Mouse (Mus musculus) forebrain, embryonic 16.5 days (tissue): ENCODE data around the gene Scn1b. TPM values are rescaled to one million over a fixed set of nuclear protein-coding genes. Genes with fewer than 3 reads are reported as not detected.

Source experiments
- ATAC-seq: fragments of 200-750 bp; cut with Nextera tagmentation; 2 replicates; pipeline ENCODE4 v1.8.0; 2017; ENCODE audit warnings: mild to moderate bottlenecking, moderate library complexity
- H3K27ac ChIP-seq: fragments of 300-500 bp; sonication (generic); 2 replicates; pipeline ENCODE4 v1.5.1; 2014; ENCODE audit warnings: low read length, control low read depth
- H3K27me3 ChIP-seq: fragments of 300-500 bp; sonication (generic); replicated peaks from 2 replicates; pipeline ENCODE4 v1.6.1; 2014; ENCODE audit warnings: low read length; ENCODE audit not compliant: control insufficient read depth, insufficient read depth
- H3K36me3 ChIP-seq: fragments of 300-500 bp; sonication (generic); 2 replicates; pipeline ENCODE4 v1.6.1; 2014; ENCODE audit not compliant: control insufficient read depth, insufficient read depth
- H3K4me1 ChIP-seq: fragments of 300-500 bp; sonication (generic); replicated peaks from 2 replicates; pipeline ENCODE4 v1.6.1; 2014; ENCODE audit warnings: low read length; ENCODE audit not compliant: control insufficient read depth, insufficient read depth
- H3K4me2 ChIP-seq: fragments of 300-500 bp; sonication (generic); 2 replicates; pipeline ENCODE4 v1.6.1; 2014; ENCODE audit warnings: mild to moderate bottlenecking, low read length, control low read depth
- H3K4me3 ChIP-seq: fragments of 300-500 bp; sonication (generic); replicated peaks from 2 replicates; pipeline ENCODE4 v1.5.1; 2014; ENCODE audit warnings: mild to moderate bottlenecking, low read length, control low read depth
- H3K9ac ChIP-seq: fragments of 300-500 bp; sonication (generic); replicated peaks from 2 replicates; pipeline ENCODE4 v1.6.1; 2014; ENCODE audit warnings: low read depth, low read length, control low read depth
- H3K9me3 ChIP-seq: fragments of 300-500 bp; sonication (generic); 2 replicates; pipeline ENCODE4 v1.6.1; 2016; ENCODE audit warnings: low read length; ENCODE audit not compliant: control insufficient read depth
- WGBS: fragments of 180-500 bp; shearing (Covaris S2); extraction: QIAGEN DNeasy Blood & Tissue Kit; methylation state at CpG from one replicate; pipeline ENCODE4 v1.1.7; 2014; 5-methylcytosine and 5-hydroxymethylcytosine counted together
- polyA plus RNA-seq: library from polyadenylated mRNA; unstranded; fragments of >200 nt; fragmentation: Nextera tagmentation; extraction: Ambion mirVana; gene quantifications from 2 replicates; pipeline ENCODE4 v1.2.1, GENCODE M21; 2015

The Scn1b gene
- polyA plus RNA-seq, 1 experiment from 2014 or later, result 5.3 TPM

DNA sequence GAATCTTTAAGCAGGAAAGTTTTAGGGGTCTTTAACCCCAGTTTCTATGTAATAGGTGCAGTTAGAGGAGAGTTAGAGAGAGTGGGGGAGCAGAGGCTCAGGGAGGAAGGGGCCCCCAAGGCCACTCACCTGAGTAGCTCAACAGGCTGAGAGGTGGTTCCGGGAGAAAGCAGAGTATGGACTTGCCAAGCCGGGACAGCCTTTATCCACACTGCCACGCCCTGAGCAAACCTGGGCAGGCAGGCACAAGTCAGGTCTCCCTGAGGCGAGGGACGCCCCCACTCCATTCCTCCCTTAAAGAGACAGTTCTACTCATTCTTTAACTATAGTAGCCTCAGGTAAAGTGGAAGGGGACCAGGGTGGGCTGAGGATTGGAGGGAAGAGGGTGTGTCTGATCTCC, 50.3 kb downstream of the Scn1b start, which contains the start of gene Fxyd3:
TSS of gene Fxyd3 (minus strand) at position 213 of the 400 bp plus-strand sequence.
- Histone ChIP-seq H3K4me3 (no peak within 1 kb of the TSS), H3K27ac (no peak within 1 kb of the TSS), H3K9me3 (no peaks in the 10 kb centered on the region), H3K27me3 (no peaks in the 10 kb centered on the region), H3K4me2 (no peak within 1 kb of the TSS), H3K9ac (no peak within 1 kb of the TSS), H3K4me1 (no peaks in the 10 kb centered on the region), H3K36me3 (no peaks in the 10 kb centered on the region)
- no peak for ATAC-seq
- 57% methylated on average over 5 of the region's 5 CpGs for WGBS

DNA sequence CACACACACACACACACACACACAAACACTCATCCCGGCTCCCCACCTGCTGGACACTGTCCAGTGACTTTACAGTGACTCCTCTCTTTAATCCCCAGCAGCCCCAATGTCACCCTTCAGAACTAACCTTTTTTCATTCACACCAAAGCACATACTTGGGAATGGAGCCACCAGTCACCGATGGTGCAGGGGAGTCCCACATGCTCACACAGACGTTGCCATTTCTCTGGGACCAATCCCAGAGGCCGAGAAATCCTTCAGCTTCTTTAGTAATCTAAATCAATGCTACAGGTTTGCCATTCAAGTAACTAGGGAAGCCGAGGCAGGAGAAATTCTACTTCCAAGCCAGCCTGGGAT, 52.1 kb downstream of the Scn1b start:
- no peak overlapping the region for H3K4me2 ChIP-seq
- ATAC-seq, result no peak
- H3K9ac ChIP-seq, result no peak overlapping the region
- WGBS, result 66% methylated on average over 5 of the region's 5 CpGs
- no peak overlapping the region for H3K27ac ChIP-seq
- H3K9me3 ChIP-seq, result no peaks in the 10 kb centered on the region
- H3K36me3 ChIP-seq, result no peaks in the 10 kb centered on the region
- no peaks in the 10 kb centered on the region for H3K27me3 ChIP-seq
- no peaks in the 10 kb centered on the region for H3K4me1 ChIP-seq
- H3K4me3 ChIP-seq, result no peak overlapping the region

- Histone ChIP-seq H3K4me3 (no peak overlapping the region), H3K4me1 (no peaks in the 10 kb centered on the region), H3K9ac (no peak overlapping the region), H3K27me3 (no peaks in the 10 kb centered on the region), H3K36me3 (no peaks in the 10 kb centered on the region), H3K9me3 (no peaks in the 10 kb centered on the region), H3K4me2 (no peak overlapping the region), H3K27ac (no peak overlapping the region)
- 79% methylated on average over 7 of the region's 7 CpGs for WGBS
- no peak for ATAC-seq
These were observed 52.6 kb downstream of the Scn1b start for GRCm38 (mm10) chr7:31074061-31074712.

GRCm38 (mm10) chr7:31073546-31073945, 53.3 kb downstream of the Scn1b start:
- Histone ChIP-seq H3K4me1 (no peaks in the 10 kb centered on the region), H3K4me2 (no peak overlapping the region), H3K4me3 (no peak overlapping the region), H3K9ac (no peak overlapping the region), H3K27ac (no peak overlapping the region), H3K27me3 (no peaks in the 10 kb centered on the region), H3K9me3 (no peaks in the 10 kb centered on the region), H3K36me3 (no peaks in the 10 kb centered on the region)
- ATAC-seq, result no peak

GRCm38 (mm10) chr7:31072326-31072725, 54.5 kb downstream of the Scn1b start:
- H3K9me3 ChIP-seq, result no peaks in the 10 kb centered on the region
- no peak overlapping the region for H3K4me3 ChIP-seq
- no peaks in the 10 kb centered on the region for H3K27me3 ChIP-seq
- ATAC-seq, result no peak
- 64% methylated on average over 9 of the region's 9 CpGs for WGBS
- no peak overlapping the region for H3K4me2 ChIP-seq
- H3K36me3 ChIP-seq, result no peaks in the 10 kb centered on the region
- H3K4me1 ChIP-seq, result no peaks in the 10 kb centered on the region
- no peak overlapping the region for H3K27ac ChIP-seq
- no peak overlapping the region for H3K9ac ChIP-seq

DNA sequence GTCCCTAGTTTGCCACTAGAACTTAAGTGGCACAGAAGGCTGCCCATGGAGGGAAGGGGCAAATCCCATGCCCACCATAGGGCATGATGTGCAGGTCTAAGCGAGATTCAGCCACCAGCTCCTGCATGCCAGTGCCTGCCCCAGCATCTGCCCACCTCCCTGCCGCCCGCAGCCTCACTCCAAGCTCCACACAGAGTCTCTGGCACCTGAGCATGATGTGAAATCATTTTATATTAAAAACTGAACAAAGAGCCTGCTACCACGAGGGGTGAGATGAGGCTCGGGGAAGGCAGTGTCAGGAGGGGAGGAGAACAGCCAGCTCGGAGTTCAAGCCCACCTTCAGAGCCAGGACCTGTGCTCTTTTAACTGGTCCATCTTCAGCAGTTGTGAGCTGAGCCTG, 56.5 kb downstream of the Scn1b start:
- ATAC-seq, result no peak
- H3K27me3 ChIP-seq, result no peaks in the 10 kb centered on the region
- no peak overlapping the region for H3K4me3 ChIP-seq
- H3K4me1 ChIP-seq, result no peaks in the 10 kb centered on the region
- WGBS, result 81% methylated on average over 6 of the region's 6 CpGs
- H3K4me2 ChIP-seq, result no peak overlapping the region
- H3K36me3 ChIP-seq, result no peaks in the 10 kb centered on the region
- no peak overlapping the region for H3K9ac ChIP-seq
- no peak overlapping the region for H3K27ac ChIP-seq
- no peaks in the 10 kb centered on the region for H3K9me3 ChIP-seq

- Histone ChIP-seq H3K4me1 (no peaks in the 10 kb centered on the region), H3K36me3 (no peaks in the 10 kb centered on the region), H3K9me3 (no peaks in the 10 kb centered on the region), H3K27ac (no peak overlapping the region), H3K9ac (no peak overlapping the region), H3K4me2 (no peak overlapping the region), H3K4me3 (no peak overlapping the region), H3K27me3 (no peaks in the 10 kb centered on the region)
- ATAC-seq, result no peak
- WGBS, result 87% methylated on average over 14 of the region's 14 CpGs
These were observed 57.3 kb downstream of the Scn1b start for GRCm38 (mm10) chr7:31069491-31069890.

DNA sequence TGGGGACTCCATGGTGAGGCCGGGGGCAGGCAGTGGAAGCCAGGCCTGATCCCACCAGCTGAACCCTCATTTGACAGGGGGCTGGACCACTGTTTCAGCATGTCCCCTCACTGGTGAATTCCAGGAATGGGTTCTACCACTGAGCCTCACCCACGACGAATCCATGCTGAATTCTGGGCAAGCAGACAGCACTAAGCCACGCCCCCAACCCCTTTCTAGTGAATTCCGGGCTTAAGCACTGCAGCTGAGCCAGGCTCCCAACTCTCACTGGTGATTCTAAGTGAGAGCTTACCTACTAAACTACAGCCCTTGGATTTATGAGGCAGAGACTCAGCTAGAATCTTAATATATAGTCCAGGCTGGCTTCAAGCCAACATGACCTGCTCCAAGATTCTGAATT, 59.0 kb downstream of the Scn1b start:
- Histone ChIP-seq H3K27ac (no peak overlapping the region), H3K27me3 (no peaks in the 10 kb centered on the region), H3K9me3 (no peaks in the 10 kb centered on the region), H3K9ac (no peak overlapping the region), H3K4me3 (no peak overlapping the region), H3K4me2 (no peak overlapping the region), H3K4me1 (no peaks in the 10 kb centered on the region), H3K36me3 (no peaks in the 10 kb centered on the region)
- 27% methylated on average over 5 of the region's 5 CpGs for WGBS
- no peak for ATAC-seq
